Mouse (Mus musculus): ENCODE measurements around the gene Mrps11. TPM values are rescaled to one million over a fixed set of nuclear protein-coding genes. Genes with fewer than 3 reads are reported as not detected.

Gene Mrps11
- 100 to 1,000 TPM in 1 of 2 experiments, 10 to 100 TPM in 1; 95.7 to 122 TPM for total RNA-seq (2021)
- long read RNA-seq, experiment 1, transcript Mrps11-201 (6 exons, 1,056 nt), result major isoform, 109 of 171 reads
- long read RNA-seq, experiment 1, transcript Mrps11-205 (6 exons, 825 nt), result minor isoform, 9 of 171 reads
- long read RNA-seq, experiment 1, partial matches to known transcripts, result 1 of 171 reads
- long read RNA-seq, experiment 1, other reads (novel, unspliced or antisense), result 52 of 171 reads
- long read RNA-seq, experiment 2, transcript Mrps11-201 (6 exons, 1,056 nt), result major isoform, 60 of 84 reads
- long read RNA-seq, experiment 2, partial matches to known transcripts, result 18 of 84 reads
- long read RNA-seq, experiment 2, other reads (novel, unspliced or antisense), result 3 of 84 reads

- peak; percentile 90 to 93 for DNase-seq
Measured at GRCm38 (mm10) chr7:78782639-78783581, at the start of gene Mrps11, which contains the start of gene Mrpl46. Gene Mrps11 (plus strand): TSS chr7:78783119. Gene Mrpl46 (minus strand): TSS chr7:78783531.

- no peak for DNase-seq
Measured at GRCm38 (mm10) chr7:78737196-78737595, 45.7 kb upstream of the Mrps11 start.

GRCm38 (mm10) chr7:78737614-78738210, 45.2 kb upstream of the Mrps11 start, which contains the start of gene Ntrk3:
Gene Ntrk3 (minus strand): TSS chr7:78738012.
- DNase-seq, result no peak

- no peak for DNase-seq
Measured at GRCm38 (mm10) chr7:78739351-78740000, 43.4 kb upstream of the Mrps11 start.

DNA sequence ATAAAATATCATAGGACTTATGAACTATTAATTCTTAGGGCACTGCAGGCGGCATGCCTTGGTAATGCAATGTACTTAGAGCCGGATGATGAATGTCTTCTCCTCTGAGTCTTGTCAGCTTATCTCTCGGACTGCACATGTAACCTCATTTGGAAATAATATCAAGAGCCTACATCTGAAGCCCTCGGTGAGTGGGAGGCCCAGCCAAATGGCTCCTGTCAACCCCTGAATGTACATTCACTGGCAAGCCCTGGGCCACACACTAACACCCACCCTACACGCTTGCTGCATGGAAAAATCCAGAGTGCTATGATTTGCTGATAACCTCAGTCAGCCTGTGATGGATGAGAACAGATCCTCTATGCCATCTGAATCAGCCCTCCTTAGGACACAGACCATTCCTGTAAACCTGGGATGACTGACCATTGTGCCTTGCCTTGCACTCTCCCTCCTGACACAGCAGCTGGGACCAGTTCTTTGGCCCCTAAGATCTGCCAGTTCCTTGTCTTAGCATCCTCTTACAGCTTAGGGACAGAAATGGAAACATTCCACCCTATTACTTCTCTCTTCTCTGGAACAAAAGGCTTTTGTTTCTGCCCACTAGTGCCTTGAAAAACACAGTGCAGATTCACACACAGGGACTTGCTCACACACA, 39.1 kb upstream of the Mrps11 start:
- DNase-seq, result no peak

- no peak for DNase-seq
Measured at GRCm38 (mm10) chr7:78752961-78753360, 30.0 kb upstream of the Mrps11 start.

GRCm38 (mm10) chr7:78753752-78754457, 29.0 kb upstream of the Mrps11 start:
- DNase-seq, result no peak

GRCm38 (mm10) chr7:78754458-78755000, 28.4 kb upstream of the Mrps11 start:
- DNase-seq, result no peak

- DNase-seq, result no peak
Measured at GRCm38 (mm10) chr7:78763801-78764200, 19.1 kb upstream of the Mrps11 start.

- DNase-seq, result peak in 1 of 2 experiments; percentile 30
Measured at GRCm38 (mm10) chr7:78765215-78765631, 17.7 kb upstream of the Mrps11 start.

DNA sequence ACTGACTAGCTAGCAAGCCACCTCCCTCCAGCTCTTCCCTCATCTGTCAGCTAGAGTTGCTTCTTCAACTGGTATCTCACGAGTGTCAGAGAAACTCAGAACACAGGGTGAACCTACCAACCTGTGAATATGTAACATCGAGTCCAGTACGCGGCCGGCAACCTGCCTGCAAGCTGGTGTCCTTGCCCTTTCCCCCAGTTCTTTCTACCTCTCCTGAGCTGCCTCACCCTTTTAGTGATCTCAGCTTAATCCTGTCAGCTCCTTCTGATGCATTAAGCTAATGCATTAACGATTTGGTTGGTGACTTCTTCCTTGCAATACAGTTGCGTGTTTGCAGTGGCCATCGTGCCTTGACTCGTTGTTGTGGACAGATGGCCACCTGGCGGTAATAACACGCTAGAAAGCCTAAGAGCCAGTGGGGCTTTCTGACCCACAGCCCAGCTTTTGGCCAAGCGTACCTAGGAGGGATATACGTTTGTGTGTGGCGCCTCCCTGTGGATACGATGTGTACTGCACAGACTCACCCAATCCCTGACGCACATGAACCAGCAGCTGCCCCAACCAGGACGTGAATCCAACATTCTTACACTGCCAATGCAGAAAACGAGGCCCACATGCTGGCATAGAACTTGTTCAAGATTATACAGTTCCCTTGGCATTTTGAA, 16.8 kb upstream of the Mrps11 start:
- DNase-seq, result peak; percentile 82 to 83

GRCm38 (mm10) chr7:78767929-78768531, 14.9 kb upstream of the Mrps11 start:
- DNase-seq, result no peak

DNA sequence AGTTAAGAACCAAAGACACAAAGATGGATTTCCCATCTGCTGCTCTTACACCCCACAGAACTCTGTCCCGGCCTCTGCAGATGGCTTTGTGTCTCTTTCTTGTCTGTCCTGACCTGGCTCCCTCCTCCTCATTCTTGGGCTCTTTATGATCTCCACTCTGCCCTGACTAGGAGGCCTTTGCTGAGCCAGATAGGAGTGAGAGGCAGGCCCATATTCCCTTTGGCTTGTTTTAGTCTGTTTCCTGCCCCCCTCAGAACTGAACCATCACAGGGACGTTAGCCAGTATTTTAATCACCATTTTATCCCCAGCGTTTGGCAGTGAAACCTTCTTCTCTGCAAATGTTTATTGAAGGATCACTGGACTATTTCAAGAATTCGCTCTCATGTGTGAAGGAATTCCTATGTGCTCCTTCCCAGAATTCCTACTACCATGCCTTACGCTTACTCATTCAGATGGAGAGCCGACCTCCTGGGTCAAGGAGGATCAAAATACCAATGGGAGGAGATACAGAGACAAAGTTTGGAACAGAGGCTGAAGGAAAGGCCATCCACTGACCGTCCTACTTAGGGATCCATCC, 13.8 kb upstream of the Mrps11 start:
- DNase-seq, result no peak

GRCm38 (mm10) chr7:78770936-78771335, 12.0 kb upstream of the Mrps11 start:
- no peak for DNase-seq

GRCm38 (mm10) chr7:78778741-78779140, 4.2 kb upstream of the Mrps11 start:
- DNase-seq, result no peak

GRCm38 (mm10) chr7:78785906-78786305, 3.0 kb downstream of the Mrps11 start:
- peak; percentile 79 to 83 for DNase-seq

GRCm38 (mm10) chr7:78787793-78788380, 5.0 kb downstream of the Mrps11 start:
- DNase-seq, result peak; percentile 57 to 60
